Mouse (Mus musculus): ENCODE results near the gene Ttc1.

The Ttc1 gene

DNA sequence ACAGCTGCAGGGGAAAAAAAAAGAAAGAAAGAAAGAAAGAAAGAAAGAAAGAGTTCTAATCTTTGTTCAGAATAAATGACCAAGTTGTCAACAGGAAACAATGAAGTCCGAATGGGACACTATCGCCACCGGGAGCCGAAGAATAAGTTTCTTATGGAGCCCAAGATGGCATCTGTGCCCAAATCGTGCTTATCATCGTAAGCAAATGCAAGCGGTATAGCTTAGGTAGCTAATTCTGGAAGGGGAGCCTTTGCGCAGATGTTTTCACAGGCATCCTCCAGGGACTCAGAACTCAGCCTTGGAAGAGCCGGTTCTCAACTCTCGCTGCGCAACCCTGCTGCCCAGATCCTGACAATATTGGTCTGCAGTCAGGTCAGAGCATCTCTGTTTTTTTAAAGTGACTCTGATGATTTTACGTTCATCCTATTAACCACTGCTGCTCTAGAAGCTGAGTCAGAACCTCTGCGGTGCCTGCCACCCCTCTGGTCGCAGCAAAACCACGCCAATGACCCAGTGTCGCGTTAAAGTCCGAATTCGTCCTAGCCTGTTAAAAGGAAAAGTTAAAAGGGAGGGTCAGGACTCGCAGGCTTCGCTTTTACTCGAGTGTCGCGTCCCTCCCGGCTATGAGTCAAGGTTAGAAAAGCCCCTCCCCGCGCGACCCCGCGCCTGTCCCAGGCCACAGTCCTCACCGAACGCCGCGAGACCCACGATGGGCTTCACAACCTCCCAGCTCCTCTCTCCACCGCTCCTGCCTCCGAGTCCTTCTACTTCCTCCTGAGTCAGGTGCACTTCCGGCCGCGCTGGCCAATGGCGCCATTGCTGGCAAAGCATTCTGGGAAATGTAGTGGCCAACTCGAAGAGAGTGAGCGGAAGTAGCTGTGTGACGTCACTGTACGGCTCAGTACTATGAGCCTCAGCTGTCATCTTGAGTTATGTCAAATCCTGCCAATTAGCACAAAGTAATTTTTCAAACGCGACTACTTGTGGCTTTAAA lies at the start of gene Ttc1:
Gene Ttc1, minus strand, starts transcription at position 776 of the 994 bp plus-strand sequence.
- DNase-seq, result peak; percentile 89 to 91

- DNase-seq, result no peak
Observed at GRCm38 (mm10) chr11:43795992-43796391, 48.2 kb upstream of the Ttc1 start.

GRCm38 (mm10) chr11:43790446-43790845 lies 42.6 kb upstream of the Ttc1 start:
- no peak for DNase-seq

DNA sequence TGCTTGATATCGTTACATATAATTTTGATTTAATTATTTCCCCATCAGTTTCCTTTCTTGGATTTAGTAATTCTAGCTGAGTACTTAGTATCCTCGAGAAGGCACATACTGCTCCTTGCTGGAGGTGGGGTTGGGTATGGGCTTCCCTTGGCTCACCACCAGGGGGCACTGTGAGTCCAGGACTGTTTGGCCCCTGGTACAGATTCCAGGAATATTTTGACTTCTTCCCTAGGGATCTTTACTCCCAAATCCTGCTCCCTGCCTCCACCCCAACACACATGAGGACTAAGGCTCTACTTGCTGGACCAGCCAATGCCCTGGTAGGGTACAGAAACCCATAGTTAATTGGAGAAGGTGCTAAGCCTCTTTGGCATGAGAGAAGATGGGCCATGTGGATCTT lies 36.0 kb upstream of the Ttc1 start:
- peak in 1 of 2 experiments; percentile 48 for DNase-seq

DNA sequence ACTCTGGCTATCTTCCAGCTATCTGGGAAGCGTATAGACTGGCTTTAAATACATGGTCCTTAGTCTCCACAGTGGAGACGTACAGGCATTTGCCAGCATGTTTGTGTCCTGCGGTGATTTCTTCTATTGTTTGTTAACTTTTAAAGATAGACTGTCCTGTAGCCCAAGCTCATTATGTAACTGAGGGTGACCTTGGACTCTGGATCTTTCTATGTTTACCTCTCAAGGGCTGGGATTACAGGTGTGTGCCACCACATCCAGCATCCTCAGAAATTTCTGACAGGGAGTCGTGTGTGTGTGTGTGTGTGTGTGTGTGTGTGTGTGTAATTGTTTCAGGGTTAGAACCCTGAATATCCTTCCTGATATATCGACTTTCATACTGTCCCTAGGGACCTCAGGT lies 35.3 kb upstream of the Ttc1 start:
- no peak for DNase-seq

GRCm38 (mm10) chr11:43779551-43779950 lies 31.7 kb upstream of the Ttc1 start:
- no peak for DNase-seq

- DNase-seq, result no peak
Observed at GRCm38 (mm10) chr11:43776324-43776694, 28.5 kb upstream of the Ttc1 start.

- no peak for DNase-seq
Observed at GRCm38 (mm10) chr11:43775469-43776323, 27.9 kb upstream of the Ttc1 start.

GRCm38 (mm10) chr11:43773725-43774124 lies 25.9 kb upstream of the Ttc1 start:
- no peak for DNase-seq

DNA sequence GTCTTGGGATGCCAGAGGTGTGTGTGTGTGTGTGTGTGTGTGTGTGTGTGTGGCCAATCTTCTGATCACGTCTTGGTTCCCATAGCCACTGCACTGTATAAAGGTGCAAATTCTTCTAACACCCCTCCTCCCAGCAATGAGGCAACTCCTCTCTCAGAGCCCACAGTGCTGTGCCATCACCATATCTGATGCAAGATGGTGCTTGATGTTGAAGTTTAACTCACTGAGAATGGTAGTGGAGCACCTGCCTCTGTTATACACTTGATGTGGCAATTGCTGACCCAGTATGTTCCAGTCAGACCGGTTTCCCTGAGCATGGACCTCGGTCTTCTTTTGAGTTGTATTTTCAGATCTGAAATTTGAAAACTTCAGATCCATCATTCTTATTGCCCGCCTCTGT lies 22.3 kb upstream of the Ttc1 start:
- DNase-seq, result no peak

GRCm38 (mm10) chr11:43767749-43768148 lies 19.9 kb upstream of the Ttc1 start:
- no peak for DNase-seq

- peak; percentile 51 to 77 for DNase-seq
Observed at GRCm38 (mm10) chr11:43766922-43767648, 19.3 kb upstream of the Ttc1 start.

- DNase-seq, result no peak
Observed at GRCm38 (mm10) chr11:43758436-43758835, 10.6 kb upstream of the Ttc1 start.

DNA sequence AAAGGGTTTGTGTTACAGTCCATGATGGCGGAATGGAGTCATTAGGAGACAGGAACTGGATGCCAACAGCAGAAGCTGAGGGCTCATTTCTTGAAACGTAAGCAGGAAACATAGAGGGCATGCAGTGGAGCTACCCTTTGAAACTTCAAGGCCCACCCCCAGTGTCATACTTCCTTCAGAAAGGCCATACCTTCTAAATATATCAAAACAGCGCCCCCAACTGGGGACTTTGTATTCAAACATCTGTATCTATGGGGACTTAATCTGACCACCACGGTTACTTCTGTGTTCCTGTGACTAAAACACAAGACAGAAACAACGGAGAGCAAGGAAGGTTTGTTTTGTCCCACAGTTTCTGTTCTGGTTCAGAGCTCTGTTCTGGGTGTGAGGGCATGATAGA lies 7.6 kb upstream of the Ttc1 start:
- DNase-seq, result no peak

DNA sequence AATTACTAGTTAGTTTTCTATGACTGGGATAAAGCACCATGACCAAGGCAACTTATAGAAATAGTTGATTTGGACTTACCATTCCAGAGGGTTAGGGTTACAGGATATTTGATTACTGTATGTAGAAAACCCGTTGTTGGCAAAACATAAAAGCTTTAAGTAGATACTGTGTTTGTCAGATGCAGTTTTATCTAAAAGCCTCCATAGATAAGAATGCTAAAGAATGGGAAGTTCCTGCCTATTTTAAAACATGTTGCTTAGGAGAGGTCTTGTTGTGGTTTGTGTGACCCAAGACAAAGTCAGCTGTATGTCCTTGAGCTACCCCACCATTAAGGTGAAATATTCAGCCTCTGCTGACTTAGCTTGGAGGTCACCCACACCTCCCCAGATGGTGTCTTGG lies 6.8 kb upstream of the Ttc1 start:
- DNase-seq, result no peak

DNA sequence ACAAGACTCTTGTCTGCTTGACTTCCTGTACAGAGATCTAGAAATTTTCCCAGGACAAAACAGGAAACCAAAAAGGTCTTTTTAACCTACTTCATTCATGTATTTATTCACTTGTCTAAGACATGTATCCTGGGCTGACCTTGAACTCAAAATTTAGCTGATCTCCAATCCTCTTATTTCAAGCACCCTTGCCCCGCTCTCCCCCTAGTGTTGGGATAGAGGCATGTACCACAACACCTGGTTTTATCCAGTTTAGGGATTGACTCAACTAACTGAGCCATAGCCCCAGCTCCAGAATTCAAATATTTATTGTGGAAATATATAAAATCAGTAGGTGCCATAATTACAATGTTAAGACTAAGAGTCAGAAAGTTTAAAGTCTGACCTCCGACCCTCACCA lies 3.7 kb upstream of the Ttc1 start:
- DNase-seq, result no peak

- DNase-seq, result no peak
Observed at GRCm38 (mm10) chr11:43728737-43729301, 19.0 kb downstream of the Ttc1 start.

DNA sequence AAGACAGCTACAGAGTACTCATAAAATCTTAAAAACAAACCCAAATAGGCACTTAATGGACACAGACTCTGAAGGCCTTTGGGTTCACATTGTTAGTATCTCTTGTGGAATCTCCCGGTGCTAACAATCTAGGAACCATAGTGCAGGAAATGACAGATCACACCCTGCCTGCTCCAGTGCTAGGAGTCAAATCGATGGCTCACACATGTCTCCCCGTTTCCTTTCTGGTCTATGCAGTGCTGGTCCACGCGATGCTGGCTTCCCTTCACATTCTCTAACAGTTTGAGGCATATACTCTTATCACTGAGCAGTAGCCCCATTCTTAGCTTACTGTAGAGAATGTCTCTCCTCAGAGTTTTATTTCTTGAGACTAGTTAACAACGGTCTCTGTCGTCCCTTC lies 20.0 kb downstream of the Ttc1 start:
- DNase-seq, result no peak

DNA sequence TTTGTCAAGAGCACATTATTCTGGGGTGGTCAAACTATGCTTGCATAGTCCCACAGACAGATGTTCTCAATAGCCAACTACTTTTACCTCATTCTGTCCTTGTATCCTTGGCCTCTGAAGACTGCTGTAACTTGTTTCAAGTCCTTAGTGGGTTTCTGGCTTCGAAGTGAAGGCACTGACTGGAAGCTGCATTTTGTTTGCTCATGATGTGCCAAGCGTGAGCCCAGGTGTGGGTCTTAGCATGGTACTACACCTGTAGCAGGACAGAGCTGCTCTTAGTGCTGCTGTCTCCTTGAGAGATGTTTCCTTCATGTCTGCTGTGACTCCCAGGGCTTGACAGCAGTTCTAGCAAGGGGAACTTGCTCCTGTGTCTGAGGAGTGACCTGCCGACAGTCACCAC lies 24.4 kb downstream of the Ttc1 start:
- DNase-seq, result no peak

GRCm38 (mm10) chr11:43712178-43712577 lies 35.6 kb downstream of the Ttc1 start:
- no peak for DNase-seq

- no peak for DNase-seq
Observed at GRCm38 (mm10) chr11:43708409-43708808, 39.4 kb downstream of the Ttc1 start.

GRCm38 (mm10) chr11:43705751-43706150 lies 42.1 kb downstream of the Ttc1 start:
- no peak for DNase-seq

DNA sequence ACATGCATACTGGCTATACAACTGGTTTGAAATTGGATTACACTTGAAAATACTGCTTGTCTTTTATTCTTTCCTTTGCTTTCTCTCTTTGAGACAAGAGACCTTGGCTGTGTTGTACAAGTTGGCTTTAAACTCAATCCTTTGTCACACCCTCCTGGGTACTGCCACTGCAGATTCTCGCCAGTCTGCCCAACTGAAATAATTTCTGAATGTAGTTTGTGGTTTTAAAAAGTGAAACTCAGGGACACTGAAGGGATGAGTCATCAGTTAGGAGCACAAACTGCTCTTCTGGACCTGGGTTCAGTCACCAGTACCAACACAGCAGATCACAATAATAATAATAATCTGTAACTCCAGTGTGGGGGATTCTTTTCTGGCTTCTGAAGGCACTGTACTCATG lies 44.3 kb downstream of the Ttc1 start:
- DNase-seq, result no peak
